Mouse (Mus musculus): ENCODE measurements around the gene Disp2. TPM values are rescaled to one million over a fixed set of nuclear protein-coding genes. Genes with fewer than 3 reads are reported as not detected.
A peak's percentile ranks its signal among the peaks of the same experiment; 100 is the strongest.

Gene Disp2
- polyA plus RNA-seq, 1 experiment, result 0.06 TPM

GRCm38 (mm10) chr2:118846246-118846645 lies 66.7 kb downstream of the Disp2 start:
- Histone ChIP-seq H3ac (ENCODE audit: control insufficient read depth, insufficient read length) (no peak overlapping the region), H3K4me2 (ENCODE audit: low read depth) (no peak overlapping the region), H3K79me2 (ENCODE audit: control insufficient read depth, insufficient read depth) (no peaks in the 10 kb centered on the region), H3K27me3 (ENCODE audit: control insufficient read depth, insufficient read depth, insufficient read length) (no peaks in the 10 kb centered on the region), H3K36me3 (ENCODE audit: control insufficient read depth, insufficient read depth) (no peaks in the 10 kb centered on the region), H3K4me3 (no peak overlapping the region)
- TF ChIP-seq E2F4 (IDR thresholded peaks at IDR 0.05; ENCODE audit: insufficient read depth) (no peak), MAX (IDR thresholded peaks at IDR 0.05; ENCODE audit: low read depth) (no peak), POLR2A (IDR thresholded peaks at IDR 0.05; ENCODE audit: insufficient read length, low read depth) (no peak), MYOG (IDR thresholded peaks at IDR 0.05; ENCODE audit: control insufficient read depth in 1 of 3, insufficient read depth in 1 of 3, insufficient read length in 2 of 3, low read depth in 2 of 3) (peak in 1 of 3 experiments; percentile 50), TCF12 (IDR thresholded peaks at IDR 0.05; ENCODE audit: insufficient read depth, poor library complexity, severe bottlenecking) (no peak), USF1 (IDR thresholded peaks at IDR 0.05; ENCODE audit: low read depth) (no peak), REST (IDR thresholded peaks at IDR 0.05; ENCODE audit: insufficient read depth, insufficient read length) (no peak), CEBPB (IDR thresholded peaks at IDR 0.05; ENCODE audit: insufficient read depth, poor library complexity, severe bottlenecking) (no peak), MYOD1 (IDR thresholded peaks at IDR 0.05; ENCODE audit: control insufficient read depth in 1 of 3, insufficient read length in 2 of 3, low read depth in 2 of 3) (peak in 1 of 3 experiments; percentile 46), POLR2AphosphoS2 (IDR thresholded peaks at IDR 0.05; ENCODE audit: insufficient read length, low read depth) (no peak)

- no peak overlapping the region for H3ac ChIP-seq (ENCODE audit: control insufficient read depth, insufficient read length)
- H3K36me3 ChIP-seq (ENCODE audit: control insufficient read depth, insufficient read depth), result no peaks in the 10 kb centered on the region
- H3K4me2 ChIP-seq (ENCODE audit: low read depth), result no peak overlapping the region
- H3K79me2 ChIP-seq (ENCODE audit: control insufficient read depth, insufficient read depth), result no peaks in the 10 kb centered on the region
- H3K4me3 ChIP-seq, result no peak overlapping the region
- no peak for TF ChIP-seq MYOG (IDR thresholded peaks at IDR 0.05; ENCODE audit: control insufficient read depth in 1 of 3, insufficient read depth in 1 of 3, insufficient read length in 2 of 3, low read depth in 2 of 3)
- TF ChIP-seq SRF (IDR thresholded peaks at IDR 0.05; ENCODE audit: control insufficient read depth, insufficient read length, low read depth), result no peak
- TF ChIP-seq POLR2A (IDR thresholded peaks at IDR 0.05; ENCODE audit: insufficient read length, low read depth), result no peak
- TF ChIP-seq CEBPB (IDR thresholded peaks at IDR 0.05; ENCODE audit: insufficient read depth, poor library complexity, severe bottlenecking), result no peak
- TF ChIP-seq MAX (IDR thresholded peaks at IDR 0.05; ENCODE audit: low read depth), result no peak
- no peak for TF ChIP-seq POLR2AphosphoS2 (IDR thresholded peaks at IDR 0.05; ENCODE audit: insufficient read length, low read depth)
- no peak for TF ChIP-seq TCF12 (IDR thresholded peaks at IDR 0.05; ENCODE audit: insufficient read depth, poor library complexity, severe bottlenecking)
- no peak for TF ChIP-seq TCF3 (IDR thresholded peaks at IDR 0.05; ENCODE audit: insufficient read length, low read depth)
- no peak for TF ChIP-seq MYOD1 (IDR thresholded peaks at IDR 0.05; ENCODE audit: control insufficient read depth in 1 of 3, insufficient read length in 2 of 3, low read depth in 2 of 3)
- no peak for TF ChIP-seq E2F4 (IDR thresholded peaks at IDR 0.05; ENCODE audit: insufficient read depth)
- no peak for TF ChIP-seq REST (IDR thresholded peaks at IDR 0.05; ENCODE audit: insufficient read depth, insufficient read length)
- TF ChIP-seq USF1 (IDR thresholded peaks at IDR 0.05; ENCODE audit: low read depth), result no peak
- H3K27me3 ChIP-seq (ENCODE audit: control insufficient read depth, insufficient read depth, insufficient read length), result no peaks in the 10 kb centered on the region
These were observed 72.2 kb downstream of the Disp2 start for GRCm38 (mm10) chr2:118851756-118852155.

Other genes starting within 250 kb of the Disp2 start
- 4.8 TPM for gene Bmf, start 230.0 kb upstream of the Disp2 start, polyA plus RNA-seq (2012; fragmentation: generic; extraction: Trizol)
- gene Bub1b, start 181.5 kb upstream of the Disp2 start, polyA plus RNA-seq (2012; fragmentation: generic; extraction: Trizol), result 25.6 TPM
- 0.06 TPM for gene Pak6, start 116.4 kb upstream of the Disp2 start, polyA plus RNA-seq (2012; fragmentation: generic; extraction: Trizol)
- gene Ankrd63, start 75.8 kb upstream of the Disp2 start, polyA plus RNA-seq (2012; fragmentation: generic; extraction: Trizol), result 0.01 TPM
- not detected for gene Plcb2, start 51.3 kb upstream of the Disp2 start, polyA plus RNA-seq (2012; fragmentation: generic; extraction: Trizol)
- gene Inafm2, start 34.0 kb upstream of the Disp2 start, polyA plus RNA-seq (2012; fragmentation: generic; extraction: Trizol), result 10.5 TPM
- 9.0 TPM for gene Ccdc9b, start 17.1 kb upstream of the Disp2 start, polyA plus RNA-seq (2012; fragmentation: generic; extraction: Trizol)
- gene Phgr1, start 7.0 kb upstream of the Disp2 start, polyA plus RNA-seq (2012; fragmentation: generic; extraction: Trizol), result not detected
- gene Knstrn, start 34.3 kb downstream of the Disp2 start, polyA plus RNA-seq (2012; fragmentation: generic; extraction: Trizol), result 42.2 TPM
- gene Ivd, start 82.2 kb downstream of the Disp2 start, polyA plus RNA-seq (2012; fragmentation: generic; extraction: Trizol), result 35.3 TPM
- 12.0 TPM for gene Bahd1, start 120.7 kb downstream of the Disp2 start, polyA plus RNA-seq (2012; fragmentation: generic; extraction: Trizol)
- 25.4 TPM for gene Chst14, start 146.8 kb downstream of the Disp2 start, polyA plus RNA-seq (2012; fragmentation: generic; extraction: Trizol)
- 10.3 TPM for gene Ccdc32, start 249.7 kb downstream of the Disp2 start, polyA plus RNA-seq (2012; fragmentation: generic; extraction: Trizol)

Measured in myocyte (in vitro differentiated cells).